Mouse (Mus musculus) forebrain, postnatal 0 days (tissue): Measurements from ENCODE around the gene Brd1. TPM values are rescaled to one million over a fixed set of nuclear protein-coding genes. Genes with fewer than 3 reads are reported as not detected.
"Not testable (repeated sequence)": the region's sequence is repeated elsewhere in the genome, so short reads cannot be mapped to it uniquely, and the experiment has no call there.

Source experiments
- ATAC-seq: fragments of 200-750 bp; cut with Nextera tagmentation; 2 replicates; pipeline ENCODE4 v1.8.0; 2017; ENCODE audit warnings: mild to moderate bottlenecking, moderate library complexity
- DNase-seq: peaks from one replicate; pipeline ENCODE4 v3.0.0-alpha.2; 2015
- H3K27ac ChIP-seq: fragments of 300-500 bp; sonication (generic); 2 replicates; pipeline ENCODE4 v1.5.1; 2014; ENCODE audit warnings: low read depth, mild to moderate bottlenecking, antibody characterized with exemption, low read length, moderate library complexity, mixed read lengths
- H3K27me3 ChIP-seq: fragments of 300-500 bp; sonication (generic); 2 replicates; pipeline ENCODE4 v1.6.1; 2014; ENCODE audit warnings: mild to moderate bottlenecking, low read length, mixed read lengths; ENCODE audit not compliant: insufficient read depth
- H3K36me3 ChIP-seq: fragments of 300-500 bp; sonication (generic); 2 replicates; pipeline ENCODE4 v1.6.1; 2014; ENCODE audit warnings: mild to moderate bottlenecking, moderate library complexity; ENCODE audit not compliant: insufficient read depth
- H3K4me1 ChIP-seq: fragments of 300-500 bp; sonication (generic); 2 replicates; pipeline ENCODE4 v1.6.1; 2014; ENCODE audit warnings: antibody characterized with exemption; ENCODE audit not compliant: insufficient read depth
- H3K4me2 ChIP-seq: fragments of 300-500 bp; sonication (generic); 2 replicates; pipeline ENCODE4 v1.6.1; 2014; ENCODE audit warnings: low read depth, mild to moderate bottlenecking, moderate library complexity
- H3K4me3 ChIP-seq: fragments of 300-500 bp; sonication (generic); 2 replicates; pipeline ENCODE4 v1.5.1; 2014; ENCODE audit warnings: low read depth, low read length, mixed read lengths
- H3K9ac ChIP-seq: fragments of 300-500 bp; sonication (generic); 2 replicates; pipeline ENCODE4 v1.6.1; 2014; ENCODE audit warnings: mild to moderate bottlenecking
- H3K9me3 ChIP-seq: fragments of 300-500 bp; sonication (generic); 2 replicates; pipeline ENCODE4 v1.6.1; 2016; ENCODE audit warnings: low read length
- CTCF ChIP-seq: sonication (generic); IDR thresholded peaks from 2 replicates; pipeline ENCODE4 v1.5.1; 2016; ENCODE audit warnings: antibody characterized with exemption, control low read depth, low read depth
- WGBS: fragments of 180-500 bp; shearing (Covaris S2); extraction: QIAGEN DNeasy Blood & Tissue Kit; methylation state at CpG from one replicate; pipeline ENCODE4 v1.1.7; 2014; 5-methylcytosine and 5-hydroxymethylcytosine counted together
- polyA plus RNA-seq: library from polyadenylated mRNA; unstranded; fragments of >200 nt; fragmentation: Nextera tagmentation; extraction: Ambion mirVana; gene quantifications from 2 replicates; pipeline ENCODE4 v1.2.1, GENCODE M21; 2015
- total RNA-seq: library from RNA; depleted of rRNA; stranded (reverse); fragments of >200 nt; gene quantifications from 2 replicates; pipeline ENCODE4 v1.2.3, GENCODE M21; 2014; rRNA removed

The Brd1 gene
- total RNA-seq (56.8 and 63.6 TPM in 2 replicates), polyA plus RNA-seq (10.6 and 13.0 TPM in 2 replicates)

DNA sequence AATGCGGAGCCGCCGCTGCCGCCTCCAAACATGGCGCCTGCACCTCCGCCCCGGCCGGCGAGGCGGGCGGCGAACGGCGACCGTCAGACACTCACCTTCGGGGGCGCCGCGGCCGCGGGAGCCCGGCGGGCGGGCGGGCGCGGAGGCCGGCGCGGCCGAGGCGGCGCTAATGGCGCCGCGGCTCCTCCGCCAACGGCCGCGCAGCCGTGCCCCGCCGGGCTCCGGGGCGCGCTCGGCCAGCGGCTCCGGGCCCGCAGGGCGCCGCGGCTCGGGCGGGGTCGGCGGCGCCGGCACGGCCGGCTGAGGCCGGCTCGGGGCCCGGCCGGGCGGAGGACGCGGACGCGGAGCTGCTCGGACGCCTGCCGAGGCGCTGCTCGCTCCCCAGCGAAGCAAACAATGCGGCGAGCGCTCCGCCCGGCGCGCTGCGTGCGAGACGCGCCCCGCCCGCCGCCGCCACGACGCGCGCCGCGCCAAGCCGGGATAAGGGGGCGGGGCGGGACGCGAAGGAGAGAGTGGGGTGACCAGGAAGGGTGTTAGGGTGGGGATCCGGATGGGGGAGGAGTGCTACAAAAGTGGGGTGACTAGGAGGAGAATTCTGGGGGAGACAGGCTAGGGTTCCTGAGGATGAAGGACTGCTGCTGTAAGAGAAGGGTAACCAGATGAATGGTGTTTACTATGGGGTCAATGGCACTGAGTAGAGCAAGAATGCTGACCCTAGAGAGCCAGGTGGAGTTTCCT, at the start of gene Brd1:
Brd1 (minus strand) TSS at position 400 of the 738 bp plus-strand sequence.
- Histone ChIP-seq H3K9ac (peak within 1 kb of the TSS; percentile 88), H3K4me2 (peak within 1 kb of the TSS; percentile 59), H3K27me3 (no peaks in the 10 kb centered on the region), H3K4me1 (peaks cover 14% of the 10 kb centered on the region), H3K4me3 (peak within 1 kb of the TSS; percentile 97), H3K9me3 (no peaks in the 10 kb centered on the region), H3K27ac (peak within 1 kb of the TSS; percentile 92), H3K36me3 (peaks cover 16% of the 10 kb centered on the region)
- TF ChIP-seq CTCF, result no peak
- DNase-seq (peak; percentile 87), ATAC-seq (peak; percentile 93)
- WGBS, result under 1% methylated on average over 57 of the region's 103 CpGs

DNA sequence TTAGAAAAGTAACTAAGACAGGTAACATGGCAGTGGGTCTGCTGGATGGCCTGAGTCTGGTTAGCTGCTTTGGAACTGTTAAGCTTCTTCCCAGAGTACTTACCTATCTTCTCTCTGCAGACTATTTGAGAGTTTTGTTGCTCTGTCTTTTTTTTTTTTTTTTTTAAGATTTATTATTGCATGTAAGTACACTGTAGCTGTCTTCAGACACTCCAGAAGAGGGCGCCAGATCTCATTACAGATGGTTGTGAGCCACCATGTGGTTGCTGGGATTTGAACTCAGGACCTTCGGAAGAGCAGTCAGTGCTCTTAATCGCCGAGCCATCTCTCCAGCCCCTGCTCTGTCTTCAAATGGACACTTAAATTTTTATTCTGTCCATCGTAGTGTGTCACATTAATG, 40.6 kb upstream of the Brd1 start:
- not testable (repeated sequence) for H3K4me2 ChIP-seq, H3K27me3 ChIP-seq, H3K4me1 ChIP-seq, H3K9me3 ChIP-seq, ATAC-seq, H3K27ac ChIP-seq, H3K4me3 ChIP-seq, H3K9ac ChIP-seq, DNase-seq
- WGBS, result 94% methylated on average over 5 of the region's 5 CpGs
- H3K36me3 ChIP-seq, result peaks cover 14% of the 10 kb centered on the region

GRCm38 (mm10) chr15:88768537-88768936, 34.5 kb upstream of the Brd1 start:
- Histone ChIP-seq H3K9me3 (no peaks in the 10 kb centered on the region), H3K4me2 (no peak overlapping the region), H3K4me3 (no peak overlapping the region), H3K27me3 (no peaks in the 10 kb centered on the region), H3K9ac (no peak overlapping the region), H3K27ac (no peak overlapping the region), H3K4me1 (no peaks in the 10 kb centered on the region), H3K36me3 (peaks cover 14% of the 10 kb centered on the region)
- DNase-seq, result no peak
- no peak for ATAC-seq
- TF ChIP-seq CTCF, result no peak
- 87% methylated on average over 1 of the region's 1 CpGs for WGBS

DNA sequence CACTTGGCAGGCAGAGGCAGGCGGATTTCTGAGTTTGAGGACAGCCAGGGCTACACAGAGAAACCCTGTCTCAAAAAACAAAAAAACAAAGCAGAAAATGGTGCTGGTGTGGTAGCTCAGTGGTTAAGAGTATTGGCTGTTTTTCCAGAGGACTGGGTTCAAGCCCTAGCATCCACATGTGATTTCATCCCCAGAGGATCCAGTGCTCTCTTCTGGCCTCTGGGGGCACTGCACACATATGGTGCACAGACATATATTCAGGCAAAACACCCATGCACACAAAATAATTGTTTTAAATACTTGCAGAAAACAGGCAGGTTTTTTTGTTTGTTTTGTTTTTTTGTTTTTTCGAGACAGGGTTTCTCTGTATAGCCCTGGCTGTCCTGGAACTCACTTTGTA, 32.1 kb upstream of the Brd1 start:
- H3K9ac ChIP-seq, H3K9me3 ChIP-seq, H3K4me2 ChIP-seq, H3K27ac ChIP-seq, H3K4me3 ChIP-seq, H3K27me3 ChIP-seq, DNase-seq, ATAC-seq, H3K36me3 ChIP-seq, H3K4me1 ChIP-seq: not testable (repeated sequence)
- 96% methylated on average over 2 of the region's 2 CpGs for WGBS

- no peak overlapping the region for H3K27ac ChIP-seq
- H3K4me2 ChIP-seq, result no peak overlapping the region
- no peak for TF ChIP-seq CTCF
These were observed 27.5 kb upstream of the Brd1 start for GRCm38 (mm10) chr15:88761551-88761950.

GRCm38 (mm10) chr15:88758061-88758460, 24.0 kb upstream of the Brd1 start:
- Histone ChIP-seq H3K27ac (no peak overlapping the region), H3K36me3 (peaks cover 22% of the 10 kb centered on the region), H3K9ac (no peak overlapping the region), H3K9me3 (no peaks in the 10 kb centered on the region), H3K27me3 (no peaks in the 10 kb centered on the region), H3K4me2 (no peak overlapping the region), H3K4me1 (peaks cover 9% of the 10 kb centered on the region; the same call in 1 of the 2 replicates), H3K4me3 (no peak overlapping the region)
- WGBS, result 97% methylated on average over 3 of the region's 3 CpGs
- DNase-seq, result no peak
- ATAC-seq, result no peak
- TF ChIP-seq CTCF, result no peak

More at GRCm38 (mm10) chr15:88761551-88761950, 27.5 kb upstream of the Brd1 start:
- ATAC-seq (no peak), DNase-seq (no peak)
- Histone ChIP-seq H3K27me3 (no peaks in the 10 kb centered on the region), H3K36me3 (peaks cover 22% of the 10 kb centered on the region), H3K9ac (no peak overlapping the region), H3K4me3 (no peak overlapping the region), H3K4me1 (no peaks in the 10 kb centered on the region), H3K9me3 (no peaks in the 10 kb centered on the region)
- WGBS, result 90% methylated on average over 4 of the region's 4 CpGs

DNA sequence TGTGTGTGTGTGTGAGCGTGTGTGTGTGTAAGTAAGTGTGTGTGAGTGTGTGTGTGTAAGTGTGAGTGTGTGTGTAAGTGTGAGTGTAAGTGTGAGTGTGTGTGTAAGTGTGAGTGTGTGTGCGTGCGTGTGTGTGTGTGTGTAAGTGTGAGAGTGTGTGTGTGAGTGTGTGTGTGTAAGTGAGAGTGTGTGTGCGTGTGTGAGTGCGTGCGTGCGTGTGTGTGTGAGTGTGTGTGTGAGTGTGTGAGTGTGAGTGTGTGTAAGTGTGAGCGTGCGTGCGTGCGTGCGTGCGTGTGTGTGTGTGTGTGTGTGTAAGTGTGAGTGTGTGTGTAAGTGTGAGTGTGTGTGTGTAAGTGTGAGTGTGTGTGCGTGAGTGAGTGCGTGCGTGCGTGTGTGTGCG, 21.7 kb upstream of the Brd1 start:
- no peak for TF ChIP-seq CTCF
- Histone ChIP-seq H3K4me1 (peaks cover 12% of the 10 kb centered on the region), H3K27ac (no peak overlapping the region), H3K9me3 (no peaks in the 10 kb centered on the region), H3K9ac (no peak overlapping the region), H3K4me2 (no peak overlapping the region), H3K36me3 (peaks cover 22% of the 10 kb centered on the region), H3K4me3 (no peak overlapping the region), H3K27me3 (no peaks in the 10 kb centered on the region)
- ATAC-seq (no peak), DNase-seq (no peak)
- 97% methylated on average over 18 of the region's 18 CpGs for WGBS
